Mouse (Mus musculus) left cerebral cortex, postnatal 10 days (tissue): ENCODE results near the gene Oxsm. TPM values are rescaled to one million over a fixed set of nuclear protein-coding genes. Genes with fewer than 3 reads are reported as not detected.

Source experiments
- DNase-seq, 2 experiments: peaks; one replicate each; pipeline ENCODE4 v3.0.0; 2021 to 2022; ENCODE audit warnings: low spot score in 2 of 2, mixed read lengths in 1 of 2; ENCODE audit errors: extremely low spot score in 1 of 2
- intact Hi-C: fragments of 180-260 bp; cut with DNase I; formaldehyde crosslinking; loops from one replicate; pipeline ENCODE4 v1.15.1; 2025
- total RNA-seq, 2 experiments: library from RNA; stranded (reverse); gene quantifications; 2 replicates each; pipeline ENCODE4 v1.2.3; 2021

Gene Oxsm
- total RNA-seq, 2 experiments from 2014 or later, result 10.0 to 11.9 TPM

GRCm38 (mm10) chr14:16244370-16244769 is 5.2 kb downstream of the Oxsm start:
- no peak for DNase-seq
- intact Hi-C loops, result no loop called here

GRCm38 (mm10) chr14:16243603-16244209 is 5.9 kb downstream of the Oxsm start:
- DNase-seq, result no peak
- intact Hi-C loops, result no loop called here

- DNase-seq, result peak; percentile 85 to 92
- intact Hi-C loops, result no loop called here
These were observed 6.5 kb downstream of the Oxsm start for GRCm38 (mm10) chr14:16242947-16243602.

- no peak for DNase-seq
- intact Hi-C loops, result no loop called here
These were observed 7.3 kb downstream of the Oxsm start for GRCm38 (mm10) chr14:16242193-16242815.

- intact Hi-C loops, result no loop called here
- no peak for DNase-seq
These were observed 13.1 kb downstream of the Oxsm start for GRCm38 (mm10) chr14:16236466-16236865.

- no peak for DNase-seq
- intact Hi-C loops, result no loop called here
These were observed 16.1 kb downstream of the Oxsm start for GRCm38 (mm10) chr14:16233515-16233914.

GRCm38 (mm10) chr14:16230581-16230980 is 19.0 kb downstream of the Oxsm start:
- intact Hi-C loops, result no loop called here
- no peak for DNase-seq

GRCm38 (mm10) chr14:16229395-16229794 is 20.2 kb downstream of the Oxsm start:
- DNase-seq, result no peak
- intact Hi-C loops, result no loop called here

GRCm38 (mm10) chr14:16219015-16219414 is 30.6 kb downstream of the Oxsm start:
- DNase-seq, result no peak
- intact Hi-C loops, result no loop called here

GRCm38 (mm10) chr14:16207722-16208121 is 41.9 kb downstream of the Oxsm start:
- intact Hi-C loops, result no loop called here
- DNase-seq, result no peak

- DNase-seq, result no peak
- intact Hi-C loops, result no loop called here
These were observed 47.9 kb downstream of the Oxsm start for GRCm38 (mm10) chr14:16201673-16202072.

GRCm38 (mm10) chr14:16200969-16201638 is 48.5 kb downstream of the Oxsm start:
- peak; percentile 74 to 78 for DNase-seq
- intact Hi-C loops, result no loop called here

GRCm38 (mm10) chr14:16200220-16200912 is 49.2 kb downstream of the Oxsm start:
- intact Hi-C loops, result no loop called here
- no peak for DNase-seq

- peak in 1 of 2 experiments; percentile 19 for DNase-seq
- intact Hi-C loops, result loop anchor here (5.0 kb wide), 1 partner anchor 1329 kb away; no protein-coding TSS in a partner anchor
These were observed 53.1 kb downstream of the Oxsm start for GRCm38 (mm10) chr14:16196518-16196917.

- DNase-seq, result no peak
- intact Hi-C loops, result loop anchor here (5.0 kb wide), 1 partner anchor 1328 kb away; no protein-coding TSS in a partner anchor
These were observed 54.1 kb downstream of the Oxsm start for GRCm38 (mm10) chr14:16195486-16195885.

GRCm38 (mm10) chr14:16194125-16194524 is 55.5 kb downstream of the Oxsm start:
- intact Hi-C loops, result no loop called here
- no peak for DNase-seq

- intact Hi-C loops, result no loop called here
These were observed 60.5 kb downstream of the Oxsm start for GRCm38 (mm10) chr14:16189142-16189541.

More at GRCm38 (mm10) chr14:16189142-16189541, 60.5 kb downstream of the Oxsm start:
- DNase-seq, result no peak
